Mouse (Mus musculus) kidney, postnatal 36 days (tissue): ENCODE data around the gene Sgpp2.

Experiments
- DNase-seq, 2 experiments: peaks; one replicate each; pipeline ENCODE4 v3.0.0; 2021 to 2022; ENCODE audit warnings: mixed read lengths in 2 of 2

Sgpp2 gene

DNA sequence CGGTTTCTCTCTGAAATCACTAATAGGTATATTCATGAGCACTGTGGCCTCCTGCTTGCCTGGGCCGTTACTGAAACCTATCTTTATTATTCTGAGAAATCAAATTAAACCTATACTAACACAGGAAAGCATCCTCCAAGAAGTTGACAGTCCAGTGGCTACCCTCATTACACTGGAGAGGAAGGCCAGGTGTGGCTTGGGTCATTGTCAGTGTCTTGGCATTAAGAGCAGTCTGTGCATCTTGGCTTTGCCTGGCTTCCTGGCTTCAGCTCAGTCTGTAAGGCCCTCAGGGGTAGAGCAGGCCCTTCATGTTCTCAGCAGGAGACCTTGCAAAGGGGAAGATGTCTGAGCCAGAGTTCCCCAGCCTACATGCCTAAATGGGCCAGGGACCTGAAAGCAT lies 99.3 kb downstream of the Sgpp2 start:
- no peak for DNase-seq

DNA sequence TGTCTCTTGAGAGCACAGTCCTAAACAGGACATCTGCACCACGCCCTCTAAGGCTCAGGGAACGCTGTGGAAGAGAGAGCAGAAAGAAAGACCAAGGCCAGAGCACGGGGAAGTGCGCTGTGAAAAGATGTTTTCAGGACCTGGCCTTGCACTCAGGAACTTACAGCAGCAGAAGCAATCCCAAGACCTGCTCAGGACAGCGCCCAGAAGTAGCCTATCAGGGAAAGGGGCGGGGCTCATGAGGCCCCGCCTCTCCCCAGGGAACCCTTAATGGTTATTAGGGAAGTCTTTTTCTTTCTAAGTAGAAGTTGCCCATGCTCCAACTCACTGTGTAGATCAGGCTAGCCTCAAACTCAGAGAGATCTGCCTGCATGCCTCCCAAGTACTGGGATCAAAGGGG lies 102.5 kb downstream of the Sgpp2 start:
- DNase-seq, result peak; percentile 20 to 27

DNA sequence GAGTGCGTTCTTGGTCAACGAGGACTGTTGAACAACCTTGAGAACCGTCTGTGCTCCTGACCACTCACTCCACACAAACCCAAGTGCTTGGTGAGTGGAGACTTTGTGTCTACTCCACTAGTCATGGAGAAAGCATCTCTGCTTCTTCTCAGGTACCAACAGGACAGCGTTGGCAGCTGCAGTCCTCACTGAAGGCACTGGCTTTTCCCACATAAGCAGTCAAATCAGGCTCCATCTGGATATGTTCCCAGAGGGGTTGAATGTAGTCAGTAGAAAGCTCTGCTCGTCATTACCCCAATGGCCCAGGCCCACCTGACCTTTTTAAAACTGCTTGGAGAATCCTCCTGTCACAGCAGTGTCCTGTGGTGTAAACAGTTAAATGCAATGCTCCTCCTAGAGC lies 104.3 kb downstream of the Sgpp2 start:
- no peak for DNase-seq

DNA sequence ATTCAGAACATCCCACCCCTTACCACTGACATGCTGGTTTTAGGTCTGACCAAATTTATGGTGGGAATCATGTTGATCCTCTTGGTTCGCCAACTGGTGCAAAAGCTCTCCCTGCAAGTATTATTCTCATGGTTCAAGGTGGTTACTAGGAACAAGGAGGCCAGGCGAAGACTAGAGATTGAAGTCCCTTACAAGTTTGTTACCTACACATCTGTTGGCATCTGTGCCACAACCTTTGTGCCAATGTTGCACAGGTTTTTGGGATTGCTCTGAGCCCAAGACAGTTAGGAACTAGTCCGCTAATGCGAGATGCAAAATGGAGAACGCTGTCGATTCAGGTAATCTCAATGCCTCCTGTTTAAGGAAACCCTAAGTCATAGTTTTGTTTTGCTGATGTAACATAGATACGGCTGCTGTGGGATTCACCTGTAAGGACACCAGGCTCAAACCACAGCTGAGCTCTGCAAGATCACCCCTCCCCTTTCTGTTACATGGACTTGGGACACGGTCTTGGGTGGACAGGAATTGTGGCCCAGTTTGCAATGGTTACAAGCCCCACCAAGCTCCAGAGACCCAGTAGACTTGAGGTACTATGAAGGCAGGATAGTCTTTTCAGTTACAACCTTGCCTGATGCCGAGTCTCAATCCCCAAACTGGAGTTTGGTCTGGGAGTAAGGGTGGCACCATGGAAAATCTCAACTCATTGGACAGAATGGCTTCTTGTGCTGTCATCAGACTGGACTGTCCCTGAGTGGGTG lies 107.2 kb downstream of the Sgpp2 start:
- no peak for DNase-seq

DNA sequence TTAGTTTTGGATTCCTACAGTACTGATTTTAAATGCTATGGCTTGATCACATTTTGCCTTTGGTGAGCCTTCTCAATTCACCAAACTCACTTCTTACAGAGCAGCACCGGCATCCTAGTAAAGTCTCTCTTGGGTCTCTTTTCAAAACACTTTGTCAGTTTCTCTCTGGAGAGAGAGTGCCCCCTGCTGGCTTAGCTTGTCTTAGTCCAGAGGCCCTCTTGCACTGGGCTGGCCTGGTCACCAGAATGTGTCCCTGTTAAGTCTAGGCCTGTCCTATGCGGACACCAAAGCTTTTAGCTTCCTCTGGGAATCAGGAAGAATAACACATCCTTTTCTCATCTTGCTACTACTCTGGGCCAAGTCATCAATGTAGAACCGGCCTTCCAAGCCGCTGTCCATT lies 109.4 kb downstream of the Sgpp2 start:
- peak; percentile 62 to 90 for DNase-seq

DNA sequence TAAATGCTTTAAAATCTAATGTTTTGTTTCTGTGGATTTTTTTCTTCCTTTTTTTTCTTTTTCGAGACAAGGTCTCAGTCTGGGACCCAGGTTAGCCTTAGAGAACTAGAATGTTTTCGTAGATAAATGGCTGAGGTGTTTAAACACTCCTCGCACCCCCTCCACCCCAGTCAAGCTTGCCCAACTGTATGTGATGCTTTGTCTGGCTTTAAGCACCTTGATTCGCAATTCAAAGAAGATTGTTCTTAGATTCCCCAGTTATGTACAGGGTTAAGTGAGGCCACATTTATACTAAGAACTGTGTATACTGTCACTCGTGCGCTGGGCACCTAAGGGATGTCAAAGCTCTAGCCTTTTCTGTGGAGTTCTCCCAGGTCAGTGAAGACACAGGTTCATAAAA lies 110.1 kb downstream of the Sgpp2 start:
- DNase-seq, result no peak

DNA sequence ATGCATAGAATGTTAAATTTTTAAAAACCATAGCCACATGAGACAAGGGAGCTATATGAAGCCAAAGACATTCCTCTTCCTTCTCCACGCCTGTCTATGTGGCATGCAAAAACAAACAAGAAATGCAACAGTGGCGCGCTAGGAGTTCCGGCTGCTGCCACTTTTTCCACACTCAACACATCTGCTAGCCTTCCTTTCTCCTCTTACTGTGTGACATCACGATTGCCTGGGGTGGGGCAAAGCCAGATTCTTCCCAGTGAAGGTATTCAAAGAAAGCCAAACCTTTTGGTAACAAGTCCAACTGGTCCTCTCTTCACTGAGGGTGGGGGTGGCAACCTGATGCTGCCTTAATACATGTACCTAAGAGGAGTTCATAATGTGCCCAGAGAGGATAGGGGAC lies 111.6 kb downstream of the Sgpp2 start:
- DNase-seq, result no peak

DNA sequence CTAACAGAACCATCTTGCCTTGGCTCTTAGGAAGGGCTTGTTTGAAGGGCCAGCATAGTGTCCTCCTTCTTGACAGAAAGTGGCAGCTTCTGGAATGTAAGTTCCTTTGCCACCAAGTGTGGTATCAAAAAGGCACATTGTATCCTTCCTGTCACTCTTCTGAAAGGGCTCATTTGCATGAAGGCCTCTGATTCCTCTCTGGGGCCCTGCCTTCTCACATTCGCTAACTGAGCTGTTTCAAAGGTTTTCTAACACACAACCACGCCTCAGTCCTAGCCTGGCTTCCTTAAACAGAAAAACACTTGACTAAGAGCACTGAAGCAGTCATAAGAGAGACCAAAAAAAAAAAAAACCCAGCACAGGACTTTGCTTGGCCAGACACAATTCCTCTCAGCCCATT lies 112.4 kb downstream of the Sgpp2 start:
- DNase-seq, result no peak

DNA sequence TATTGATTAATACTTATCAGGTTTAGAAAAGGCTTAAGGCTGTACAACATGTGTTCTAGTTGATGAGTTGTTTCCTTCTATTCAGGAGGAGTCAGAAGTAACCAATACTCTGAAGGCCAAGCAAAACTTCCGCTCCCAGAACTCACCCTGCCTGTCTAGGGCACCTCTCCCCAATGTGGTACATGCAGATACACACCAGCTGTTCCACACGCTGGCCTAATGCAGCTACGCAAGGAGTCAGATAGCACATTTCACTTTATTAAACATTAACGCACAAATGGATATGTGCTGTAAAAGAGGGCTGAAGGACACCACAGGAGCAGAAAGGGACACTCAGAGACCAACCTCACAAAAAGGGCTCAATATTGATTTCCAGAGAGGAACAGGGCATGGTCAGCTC lies 114.7 kb downstream of the Sgpp2 start:
- DNase-seq, result no peak

DNA sequence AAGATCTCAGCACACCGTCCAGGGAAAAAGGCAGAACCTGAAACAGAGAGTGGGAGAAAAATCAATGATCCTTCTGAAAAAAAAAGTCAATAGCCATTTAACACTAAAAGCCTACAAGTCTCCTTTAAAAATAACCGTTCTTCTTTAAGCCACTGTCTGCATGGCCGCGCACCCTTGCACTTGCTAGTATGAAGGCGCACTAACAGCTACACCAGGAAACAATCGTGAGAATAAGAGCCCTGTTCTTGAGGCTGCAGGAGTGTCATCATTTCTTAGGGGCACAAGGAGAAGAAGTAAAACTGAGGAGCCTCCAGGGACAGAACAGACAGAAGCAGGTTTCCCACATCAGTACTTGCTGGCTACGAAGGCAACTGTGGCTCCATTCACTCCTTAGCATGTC lies 115.2 kb downstream of the Sgpp2 start:
- DNase-seq, result no peak

DNA sequence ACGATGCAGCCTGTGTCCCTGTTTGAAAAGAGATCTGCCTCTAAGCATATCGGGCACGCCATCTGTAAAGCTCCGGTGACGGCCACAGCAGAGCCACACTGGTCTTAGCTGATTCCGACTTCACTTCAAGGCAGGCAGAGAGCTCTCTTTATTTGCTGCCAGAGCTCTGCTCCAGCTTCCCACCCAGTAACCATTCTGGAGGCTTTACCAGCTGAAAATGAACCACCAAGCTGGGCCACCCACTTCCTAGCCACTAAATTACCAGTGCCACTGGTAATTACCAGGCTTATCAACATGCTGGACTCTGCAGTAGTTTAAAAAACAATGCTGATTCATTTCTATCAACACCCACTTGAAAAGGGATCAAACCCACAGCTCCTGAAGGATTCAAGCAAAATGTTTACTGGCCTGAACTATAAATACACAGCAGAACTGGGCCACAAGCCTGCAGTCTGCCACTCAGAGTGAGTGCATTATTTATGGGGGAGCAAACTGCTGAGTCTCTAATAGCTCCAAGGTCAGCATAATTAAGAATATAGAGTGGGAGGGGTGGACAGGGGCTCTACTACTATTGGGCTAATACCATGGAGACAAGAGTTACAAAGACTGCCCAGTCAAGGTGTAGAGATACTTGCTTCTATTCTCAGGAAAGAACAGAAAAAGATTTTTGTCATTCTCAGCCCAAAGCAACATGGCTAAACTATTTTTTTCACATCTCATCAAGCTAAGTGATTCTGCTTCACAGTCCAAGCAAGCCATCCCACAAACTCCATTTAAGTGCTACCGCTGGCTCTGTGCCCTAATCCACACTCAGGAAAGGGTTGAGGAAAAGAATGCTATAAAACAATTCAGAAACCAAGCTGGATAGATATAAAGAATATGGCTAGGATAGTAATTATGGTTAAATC lies 115.9 kb downstream of the Sgpp2 start:
- no peak for DNase-seq

DNA sequence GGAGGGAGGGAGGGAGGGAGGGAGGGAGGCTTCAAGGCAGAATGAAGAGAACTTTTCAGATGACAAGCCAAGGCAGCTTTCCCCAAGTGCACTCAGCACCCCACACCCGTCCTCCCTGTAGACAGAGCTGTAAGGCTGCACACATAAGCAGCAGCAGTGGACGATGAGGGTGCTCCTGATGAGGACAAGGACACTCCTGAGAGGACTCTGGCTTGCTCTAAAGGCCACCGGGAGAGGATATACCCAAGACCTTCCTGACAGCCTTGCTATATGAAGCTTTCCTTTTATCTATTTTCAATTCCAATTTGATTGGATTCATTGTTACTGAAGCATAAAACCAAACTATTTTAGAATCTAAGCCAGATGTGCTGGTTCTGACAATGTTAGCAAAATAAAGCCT lies 116.7 kb downstream of the Sgpp2 start:
- no peak for DNase-seq

DNA sequence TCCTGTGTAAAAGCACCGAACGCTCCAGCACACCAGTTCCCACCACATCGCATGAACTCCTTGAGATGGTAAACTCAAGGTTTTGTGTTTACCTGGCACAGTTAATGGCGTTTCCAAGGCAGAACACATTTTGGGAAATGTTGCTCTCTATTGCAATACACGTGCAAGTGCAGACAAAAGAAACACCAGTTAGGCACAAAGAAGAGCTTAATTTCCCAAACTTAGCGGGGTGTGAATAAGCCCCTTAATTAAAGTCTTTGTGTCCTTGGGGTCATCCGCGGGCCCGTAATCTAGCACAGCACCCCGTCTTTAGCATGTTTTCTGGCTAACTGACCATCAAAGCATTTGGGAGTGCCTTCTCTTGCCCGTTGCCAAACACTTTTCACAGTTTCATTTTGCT lies 118.7 kb downstream of the Sgpp2 start:
- no peak for DNase-seq

DNA sequence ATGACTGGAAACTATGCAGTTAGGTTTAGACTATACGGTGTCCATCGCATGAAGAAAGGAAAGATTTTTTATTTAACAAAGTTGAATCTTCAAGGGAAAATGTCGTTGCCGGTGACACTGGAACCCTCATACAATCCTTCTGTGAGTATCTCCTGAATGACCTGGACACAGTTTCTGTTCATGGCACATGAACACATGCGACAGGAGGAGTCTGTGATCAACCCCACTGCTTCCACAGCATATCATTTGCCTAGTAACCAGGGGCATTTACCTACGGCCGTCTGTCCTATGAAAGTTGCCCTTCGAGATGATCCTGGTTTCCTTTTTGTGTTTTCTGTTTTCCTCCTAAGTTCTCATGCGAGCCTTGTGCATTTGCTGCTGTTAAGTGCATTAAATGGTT lies 123.3 kb downstream of the Sgpp2 start:
- DNase-seq, result no peak

DNA sequence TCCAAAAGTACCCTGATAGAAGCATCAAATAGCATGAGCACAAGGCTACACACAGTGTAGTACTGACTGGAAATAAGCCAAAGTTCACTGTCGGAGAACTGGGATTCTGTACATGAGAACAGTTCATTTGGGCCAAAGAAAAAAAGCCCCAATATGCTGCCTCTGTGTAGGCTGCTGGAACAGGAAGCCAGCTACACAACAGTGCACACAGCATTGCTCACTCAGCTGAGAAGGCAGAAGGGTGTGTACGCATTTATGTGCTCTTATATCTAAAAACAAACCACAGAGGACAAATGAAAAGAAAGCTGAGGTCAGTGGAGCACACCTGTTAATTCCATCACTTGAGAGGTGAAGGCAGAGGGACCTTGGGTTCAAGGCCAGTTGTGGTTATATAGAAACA lies 125.8 kb downstream of the Sgpp2 start:
- no peak for DNase-seq

DNA sequence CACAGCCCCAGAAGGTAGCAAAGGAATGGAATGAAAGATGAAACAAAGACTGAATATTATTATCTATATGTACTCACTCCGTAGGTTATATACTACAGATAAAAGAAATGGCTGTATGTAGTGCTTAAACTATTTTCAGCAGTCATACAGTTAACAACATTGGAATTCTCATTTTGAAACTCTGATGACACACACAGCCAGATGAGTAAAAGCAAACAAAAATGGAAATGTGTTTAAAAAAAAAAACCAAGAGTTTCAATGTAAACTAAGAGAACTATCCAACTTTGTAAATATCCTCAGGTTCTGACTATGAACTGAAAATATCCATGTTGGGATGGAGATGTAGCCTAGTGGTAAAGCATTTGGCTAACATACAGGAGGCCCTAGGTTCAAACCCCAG lies 126.3 kb downstream of the Sgpp2 start:
- no peak for DNase-seq

DNA sequence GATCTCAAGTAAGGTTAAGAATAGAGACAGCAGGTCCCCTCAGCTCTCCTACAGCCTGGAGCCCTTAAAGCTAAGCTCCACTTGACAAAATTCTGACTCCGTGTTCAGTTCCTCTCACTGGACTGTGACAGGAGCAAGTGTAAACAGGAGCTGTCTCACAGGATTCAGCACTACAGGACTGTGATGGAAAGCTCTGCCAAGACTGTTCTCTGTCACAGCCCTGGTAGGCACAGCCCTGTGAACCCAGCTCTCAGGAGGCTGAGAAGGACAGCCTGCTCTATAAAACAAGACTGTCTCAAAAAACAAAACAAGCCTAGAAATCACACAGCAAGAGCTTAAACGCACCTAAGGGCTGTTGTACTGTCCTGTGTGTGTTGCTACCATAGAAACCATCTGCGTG lies 127.0 kb downstream of the Sgpp2 start:
- DNase-seq, result no peak

DNA sequence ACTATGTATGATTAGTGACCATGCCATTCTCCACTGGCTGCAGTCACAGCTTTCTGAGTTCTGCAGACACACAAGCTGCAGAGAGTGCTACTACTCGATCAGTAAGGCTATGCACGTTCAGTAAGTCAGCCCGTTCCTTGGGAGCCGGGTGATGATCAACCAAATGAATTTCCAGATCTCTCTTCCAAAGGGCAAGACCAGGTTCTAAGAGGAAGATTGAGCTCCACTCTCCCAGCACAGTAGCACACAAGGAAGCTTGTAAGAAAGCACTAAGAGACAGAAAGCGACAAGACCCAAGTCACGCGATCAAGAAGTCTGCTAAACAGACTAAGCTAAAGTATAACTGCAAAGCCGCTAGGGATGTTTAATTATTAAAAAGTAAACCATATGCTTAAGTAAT lies 130.6 kb downstream of the Sgpp2 start:
- DNase-seq, result peak; percentile 56 to 80

DNA sequence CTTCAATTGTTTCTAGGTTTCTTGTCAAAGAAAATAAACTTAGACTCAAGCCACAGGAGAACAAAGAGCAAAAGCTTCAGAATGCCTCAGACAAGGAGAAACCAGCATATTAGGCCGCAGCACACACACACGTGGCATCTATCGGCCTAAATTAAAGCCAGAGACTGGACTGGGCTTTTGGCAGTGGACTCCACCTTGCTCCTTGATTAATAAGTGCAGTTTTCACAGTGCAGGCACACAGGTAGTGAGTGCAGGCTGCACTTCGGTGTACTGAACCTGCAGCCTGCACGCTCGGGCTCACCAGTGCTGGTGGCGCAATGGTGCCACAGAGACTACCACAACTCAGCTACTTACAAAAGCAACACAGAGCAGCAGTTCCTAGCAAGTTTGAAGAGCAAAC lies 132.9 kb downstream of the Sgpp2 start:
- no peak for DNase-seq

DNA sequence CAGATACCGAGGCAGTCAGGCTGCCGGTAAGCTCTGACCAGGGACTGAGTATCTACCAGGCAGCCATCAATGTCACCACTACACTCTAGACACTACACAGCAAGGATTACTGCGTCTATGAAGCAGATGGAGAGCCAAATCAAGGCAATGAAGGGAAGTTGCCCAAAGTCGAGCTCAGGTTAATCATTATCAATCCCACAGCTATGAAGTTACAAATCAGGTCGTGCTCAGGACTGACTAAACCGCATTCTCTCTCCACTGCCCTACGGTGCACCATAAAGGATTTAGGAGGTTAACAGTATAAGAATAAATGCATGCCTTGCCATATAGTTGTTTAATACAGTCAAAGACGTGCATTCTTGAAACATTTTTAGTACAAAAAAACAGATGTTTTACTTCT lies 136.1 kb downstream of the Sgpp2 start:
- peak; percentile 28 to 55 for DNase-seq

DNA sequence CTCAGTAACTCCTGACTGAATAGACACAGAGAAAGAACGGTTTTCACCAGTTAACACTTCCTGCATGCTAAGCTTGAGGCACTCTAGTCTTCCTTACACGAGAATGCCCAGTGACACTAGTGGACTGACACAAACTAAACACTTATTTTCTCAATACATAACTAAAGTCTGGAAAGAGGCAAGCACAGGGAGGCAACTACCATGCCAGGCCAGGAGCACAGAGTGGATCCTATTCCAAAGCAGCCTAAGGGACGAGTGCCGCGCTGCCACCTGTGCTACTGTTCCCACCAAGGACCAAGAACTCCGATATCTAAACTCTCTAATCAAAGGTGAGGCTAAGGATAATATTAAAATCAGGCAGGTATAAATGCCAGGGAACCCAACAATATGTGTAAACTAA lies 136.6 kb downstream of the Sgpp2 start:
- no peak for DNase-seq

DNA sequence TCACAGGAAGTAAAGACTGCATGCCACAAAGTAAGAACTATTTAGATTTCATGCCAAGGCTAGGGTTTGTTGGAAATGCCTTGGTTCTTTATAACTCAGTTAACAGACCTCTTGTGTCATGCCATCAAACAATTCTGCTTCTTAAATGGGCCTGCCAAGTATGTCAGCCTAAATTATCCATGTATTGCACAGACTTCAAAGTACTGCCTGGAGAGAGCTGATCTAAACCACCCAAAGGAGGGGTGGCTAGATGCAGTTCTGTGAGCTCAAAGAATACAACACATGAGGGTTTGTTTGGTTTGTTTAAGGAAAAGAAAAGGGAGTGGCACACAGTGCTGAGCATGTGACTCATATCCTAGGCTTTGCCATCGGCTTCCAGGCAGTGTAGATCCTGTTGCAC lies 137.9 kb downstream of the Sgpp2 start:
- DNase-seq, result no peak

DNA sequence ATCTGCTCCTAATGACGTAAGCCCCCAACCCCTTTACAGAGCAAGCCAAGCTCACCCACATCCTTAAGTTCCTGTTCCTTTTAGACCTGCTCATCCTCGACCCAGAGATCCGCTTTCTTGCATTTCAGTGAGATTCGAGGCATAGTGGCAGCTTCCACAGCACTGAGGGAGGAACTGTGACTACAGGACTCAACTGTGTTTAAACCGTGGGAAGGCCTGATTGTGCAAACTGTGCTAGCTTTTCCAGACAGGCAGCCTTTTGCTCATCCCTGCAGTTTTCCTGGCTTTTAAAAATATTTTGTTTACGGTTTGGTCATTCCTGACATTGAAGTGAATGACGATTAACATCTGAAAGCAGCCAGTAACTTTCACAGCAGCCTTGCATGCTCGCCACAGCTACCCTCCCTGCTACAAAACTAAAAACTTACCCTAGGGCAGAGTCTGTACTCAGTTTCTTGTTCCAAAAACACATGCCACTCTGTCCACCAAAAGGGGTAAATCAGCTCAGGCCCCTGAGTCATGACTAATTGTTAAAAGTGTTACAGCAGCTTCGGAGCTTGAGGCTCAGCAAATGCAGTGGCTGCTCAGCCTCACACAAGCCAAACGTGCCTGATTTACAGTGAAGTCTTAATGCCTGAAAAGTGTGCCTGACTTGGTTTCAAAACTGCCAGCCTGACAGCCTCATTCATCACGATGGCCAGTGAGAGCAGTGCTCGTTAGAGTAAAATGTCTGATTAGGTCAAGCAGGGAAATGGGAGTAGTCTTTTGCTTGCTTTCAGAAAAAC lies 141.1 kb downstream of the Sgpp2 start:
- DNase-seq, result no peak

DNA sequence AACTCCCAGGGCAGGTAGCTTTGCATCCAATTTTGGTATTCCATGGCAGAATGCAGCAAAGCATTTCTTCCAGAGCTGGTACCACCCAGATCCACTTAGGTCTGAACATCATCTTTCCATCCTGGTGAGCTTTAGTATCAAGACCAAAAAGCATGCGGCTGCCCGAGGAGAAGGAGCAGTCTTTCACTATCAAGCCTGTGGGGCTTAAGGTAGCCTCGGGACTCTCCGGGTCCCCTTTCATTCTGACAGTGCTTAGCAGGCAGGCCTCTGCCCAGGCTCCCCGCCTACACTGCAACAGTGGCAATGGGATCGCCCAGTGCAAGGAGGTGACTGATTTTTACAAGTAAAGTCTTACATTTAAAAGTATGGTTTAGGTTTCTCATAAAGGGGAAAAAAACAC lies 142.4 kb downstream of the Sgpp2 start:
- no peak for DNase-seq
